10 mouse cellular contexts compared by ENCODE assay signal in the genomic region with DNA sequence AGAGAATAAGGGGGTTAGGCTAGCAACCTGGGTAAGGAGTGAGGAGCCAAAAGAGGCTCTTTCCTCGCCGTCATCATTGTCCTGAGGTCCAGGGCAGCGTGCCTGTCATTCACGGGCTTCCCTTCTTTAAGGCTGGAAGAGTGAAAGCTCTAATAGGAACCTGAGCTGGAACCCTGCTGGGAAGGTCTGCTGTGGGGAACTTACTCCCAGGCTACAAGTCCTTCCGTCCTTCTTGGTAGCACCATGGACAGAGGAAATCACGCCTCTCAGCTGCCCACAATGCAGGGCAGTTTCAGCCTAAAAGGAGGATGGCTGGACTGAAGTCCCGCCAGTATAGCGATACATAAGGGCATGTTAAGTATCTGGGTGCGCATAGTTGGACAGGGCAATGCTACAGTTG. TPM values are rescaled to one million over a fixed set of nuclear protein-coding genes. Genes with fewer than 3 reads are reported as not detected.
DNase-seq lines count a peak whose midpoint lies in the region; ATAC-seq lines count a peak whose summit lies in the region.
"Had no signal": no experiment of that assay in that cellular context is flagged by ENCODE, and none has a peak within 500 bp of the region (broad histone marks: within the 10 kb centered on the region; RNA-seq: fewer than 3 reads in every experiment).

No protein-coding gene starts in this region.

- H3K4me3 ChIP-seq in neural tube, embryonic 15.5 days (replicated peaks) = no peak overlapping the region
- H3K4me3 ChIP-seq in midbrain, embryonic 15.5 days = no peak overlapping the region

- peak; percentile 64 for DNase-seq in neural tube, embryonic 10.5 days (ENCODE audit: extremely low spot score, low spot score)
- DNase-seq in fibroblast of lung, adult 2 months (ENCODE audit: low read depth) = peak; percentile 21
- DNase-seq in kidney, postnatal 14 days = peak; percentile 69
- no peak for DNase-seq in urinary bladder, adult 2 months (ENCODE audit: low spot score)
- DNase-seq in frontal cortex, postnatal 25 days (ENCODE audit: low spot score in 2 of 2) = no peak
- no peak for DNase-seq in thymus, postnatal 0 days (ENCODE audit: low spot score)

- no peaks in the 10 kb centered on the region for H3K36me3 ChIP-seq in neural tube, embryonic 15.5 days
- H3K36me3 ChIP-seq in midbrain, embryonic 15.5 days (replicated peaks) = no peaks in the 10 kb centered on the region

- peaks cover 38% of the 10 kb centered on the region for H3K4me1 ChIP-seq in neural tube, embryonic 15.5 days
- H3K4me1 ChIP-seq in midbrain, embryonic 15.5 days = peaks cover 24% of the 10 kb centered on the region

- H3K9ac ChIP-seq in neural tube, embryonic 15.5 days (replicated peaks) = no peak overlapping the region
- H3K9ac ChIP-seq in midbrain, embryonic 15.5 days = no peak overlapping the region

- 9% methylated on average over 9 of the region's 9 CpGs for WGBS in neural tube, embryonic 15.5 days
- 11% methylated on average over 9 of the region's 9 CpGs for whole genome bisulfite sequencing in midbrain, embryonic 15.5 days

- H3K27ac ChIP-seq in neural tube, embryonic 15.5 days (replicated peaks) = no peak overlapping the region
- no peak overlapping the region for H3K27ac ChIP-seq in midbrain, embryonic 15.5 days

- H3K9me3 ChIP-seq in neural tube, embryonic 15.5 days (replicated peaks) = no peaks in the 10 kb centered on the region
- no peaks in the 10 kb centered on the region for H3K9me3 ChIP-seq in midbrain, embryonic 15.5 days

- no peak for ATAC-seq in neural tube, embryonic 15.5 days (ENCODE audit: low FRiP score)
- ATAC-seq in midbrain, embryonic 15.5 days (replicated peaks) = no peak

- H3K27me3 ChIP-seq in neural tube, embryonic 15.5 days (replicated peaks) = peaks cover 60% of the 10 kb centered on the region
- H3K27me3 ChIP-seq in midbrain, embryonic 15.5 days (replicated peaks) = no peaks in the 10 kb centered on the region

- H3K4me2 ChIP-seq in neural tube, embryonic 15.5 days = no peak overlapping the region
- peak overlapping the region; percentile 91 for H3K4me2 ChIP-seq in midbrain, embryonic 15.5 days

RNA-seq across cellular contexts. Expression of gene Insm1, which starts 4.8 kb away (rescaled TPM):
- 0.93 and 1.2 TPM in 2 replicates for polyA plus RNA-seq in neural tube, embryonic 15.5 days (2015; fragmentation: Nextera tagmentation; extraction: Ambion mirVana)
- 3.5 and 4.2 TPM in 2 replicates for polyA plus RNA-seq in midbrain, embryonic 15.5 days (2015; fragmentation: Nextera tagmentation; extraction: Ambion mirVana)
- 0.03 TPM in 1 of 2 replicates, not detected in the other for polyA plus RNA-seq in urinary bladder, adult 2 months (2012; rRNA removed)
- 0.56 and 0.66 TPM in 2 replicates for polyA plus RNA-seq in thymus, postnatal 0 days (2015; fragmentation: Nextera tagmentation; extraction: Ambion mirVana)
- polyA plus RNA-seq: liver, embryonic 16.5 days; testis, adult 2 months had no signal

Comparison
In these comparisons a context has a peak if more than half of its experiments do, and no peak if none do; other contexts are left out.
1. DNase-seq: peak in neural tube, embryonic 10.5 days (single experiment), fibroblast of lung, adult 2 months (single experiment) and kidney, postnatal 14 days (single experiment); none in urinary bladder, adult 2 months (single experiment), frontal cortex, postnatal 25 days (0 of 2) and thymus, postnatal 0 days (single experiment).